Comparison of ENCODE assay signal across 11 mouse cellular contexts in genomic region chr19:32885481-32886131, GRCm38 (mm10).
DNase-seq lines count a peak whose midpoint lies in the region; ATAC-seq lines count a peak whose summit lies in the region.
"Had no signal": no experiment of that assay in that cellular context is flagged by ENCODE, and none has a peak within 500 bp of the region (broad histone marks: within the 10 kb centered on the region; RNA-seq: fewer than 3 reads in every experiment).

No protein-coding gene starts in this region.

- no peak for DNase-seq in heart, adult 18-20 months
- no peak for DNase-seq in neural tube, embryonic 10.5 days (ENCODE audit: extremely low spot score, low spot score)
- no peak for DNase-seq in left cerebral cortex, adult 11 months (ENCODE audit: low spot score)
- no peak for DNase-seq in urinary bladder, adult 18-20 months (ENCODE audit: low spot score in 2 of 2)
- DNase-seq: adrenal gland, adult 2 months; layer of hippocampus, adult 9-11 months; spleen, adult 18-20 months had no signal

- no peak overlapping the region for H3K27ac ChIP-seq in heart, embryonic 11.5 days (ENCODE audit: low read depth, low read length)
- 0 out of 2 replicates have a peak overlapping the region, but pooled peaks have one; percentile 13 for H3K27ac ChIP-seq in neural tube, embryonic 13.5 days (replicated peaks)
- no peak overlapping the region for H3K27ac ChIP-seq in intestine, embryonic 16.5 days (ENCODE audit: low read length)

- no peak overlapping the region for H3K4me3 ChIP-seq in heart, embryonic 11.5 days (ENCODE audit: low read depth, low read length)
- no peak overlapping the region for H3K4me3 ChIP-seq in neural tube, embryonic 13.5 days
- no peak overlapping the region for H3K4me3 ChIP-seq in intestine, embryonic 16.5 days (ENCODE audit: low read length)

- H3K36me3 ChIP-seq in heart, embryonic 11.5 days (ENCODE audit: control insufficient read depth, insufficient read depth, low read length): no peaks in the 10 kb centered on the region
- H3K36me3 ChIP-seq in neural tube, embryonic 13.5 days: no peaks in the 10 kb centered on the region
- no peaks in the 10 kb centered on the region for H3K36me3 ChIP-seq in intestine, embryonic 16.5 days (ENCODE audit: control insufficient read depth, insufficient read depth, low read length)

- 45% methylated on average over 12 of the region's 12 CpGs for WGBS in heart, embryonic 11.5 days (ENCODE audit: insufficient replicate concordance)
- 54% methylated on average over 12 of the region's 12 CpGs for WGBS in neural tube, embryonic 13.5 days
- WGBS in intestine, embryonic 16.5 days: 55% methylated on average over 12 of the region's 12 CpGs

- ATAC-seq in heart, embryonic 11.5 days (replicated peaks; ENCODE audit: insufficient number of reproducible peaks, low FRiP score, low TSS enrichment): no peak
- no peak for ATAC-seq in neural tube, embryonic 13.5 days (ENCODE audit: low read depth)
- ATAC-seq in intestine, embryonic 16.5 days: peak; percentile 21; the same call in 1 of the 2 replicates
- ATAC-seq in inflammation-experienced regulatory T-cells, adult 6 months: no peak

- peak overlapping the region; percentile 4; the same call in 1 of the 2 replicates for H3K4me2 ChIP-seq in heart, embryonic 11.5 days
- H3K4me2 ChIP-seq in neural tube, embryonic 13.5 days: peak overlapping the region; percentile 16; the same call in 1 of the 2 replicates
- no peak overlapping the region for H3K4me2 ChIP-seq in intestine, embryonic 16.5 days (ENCODE audit: low read depth, low read length)

- H3K27me3 ChIP-seq in heart, embryonic 11.5 days (ENCODE audit: control insufficient read depth, insufficient read depth, low read length): no peaks in the 10 kb centered on the region
- no peaks in the 10 kb centered on the region for H3K27me3 ChIP-seq in neural tube, embryonic 13.5 days
- H3K27me3 ChIP-seq in intestine, embryonic 16.5 days (replicated peaks; ENCODE audit: control insufficient read depth, insufficient read depth, low read length): no peaks in the 10 kb centered on the region

- no peak overlapping the region for H3K9ac ChIP-seq in heart, embryonic 11.5 days (ENCODE audit: low read depth, low read length)
- H3K9ac ChIP-seq in neural tube, embryonic 13.5 days: 0 out of 2 replicates have a peak overlapping the region, but pooled peaks have one; percentile 26
- H3K9ac ChIP-seq in intestine, embryonic 16.5 days (ENCODE audit: low read depth, low read length): no peak overlapping the region

- no peaks in the 10 kb centered on the region for H3K9me3 ChIP-seq in heart, embryonic 11.5 days (replicated peaks; ENCODE audit: control insufficient read depth, low read length)
- H3K9me3 ChIP-seq in neural tube, embryonic 13.5 days: no peaks in the 10 kb centered on the region
- H3K9me3 ChIP-seq in intestine, embryonic 16.5 days (ENCODE audit: control insufficient read depth, low read length): no peaks in the 10 kb centered on the region

- H3K4me1 ChIP-seq in heart, embryonic 11.5 days (ENCODE audit: control insufficient read depth, insufficient read depth, low read length): no peaks in the 10 kb centered on the region
- 0 out of 2 replicates have a peak, but pooled peaks cover 5% of the 10 kb centered on the region for H3K4me1 ChIP-seq in neural tube, embryonic 13.5 days (replicated peaks)
- H3K4me1 ChIP-seq in intestine, embryonic 16.5 days (ENCODE audit: control insufficient read depth, insufficient read depth, low read length): no peaks in the 10 kb centered on the region
